9 mouse cellular contexts compared by ENCODE assay signal in genomic region chr13:34272275-34273054, GRCm38 (mm10).
DNase-seq lines count a peak whose midpoint lies in the region; ATAC-seq and TF ChIP-seq lines count a peak whose summit lies in the region.
"Had no signal": no experiment of that assay in that cellular context is flagged by ENCODE, and none has a peak within 500 bp of the region (broad histone marks: within the 10 kb centered on the region; RNA-seq: fewer than 3 reads in every experiment).

No protein-coding gene starts in this region.

- H3K4me3 ChIP-seq in forebrain, embryonic 11.5 days (ENCODE audit: low read depth, low read length): no peak overlapping the region
- H3K4me3 ChIP-seq in forebrain, embryonic 15.5 days: no peak overlapping the region
- H3K4me3 ChIP-seq in embryonic facial prominence, embryonic 15.5 days (replicated peaks): no peak overlapping the region
- no peak overlapping the region for H3K4me3 ChIP-seq in liver, embryonic 14.5 days (ENCODE audit: insufficient read depth in 1 of 2, low read depth in 2 of 2, low read length in 2 of 2)
- no peak overlapping the region for H3K4me3 ChIP-seq in heart, embryonic 11.5 days (ENCODE audit: low read depth, low read length)

- H3K4me1 ChIP-seq in forebrain, embryonic 11.5 days (replicated peaks; ENCODE audit: control insufficient read depth, insufficient read depth, low read length): peaks cover 5% of the 10 kb centered on the region
- peaks cover 31% of the 10 kb centered on the region for H3K4me1 ChIP-seq in forebrain, embryonic 15.5 days
- H3K4me1 ChIP-seq in embryonic facial prominence, embryonic 15.5 days: peaks cover 11% of the 10 kb centered on the region
- H3K4me1 ChIP-seq in liver, embryonic 14.5 days (replicated peaks; ENCODE audit: control insufficient read depth in 2 of 2, insufficient read depth in 2 of 2, low read length in 1 of 2): peaks cover 53 to 55% of the 10 kb centered on the region in 2 experiments
- H3K4me1 ChIP-seq in heart, embryonic 11.5 days (ENCODE audit: control insufficient read depth, insufficient read depth, low read length): peaks cover 3% of the 10 kb centered on the region; the same call in 1 of the 2 replicates

- no peak for TF ChIP-seq CTCF in liver, embryonic 14.5 days (IDR thresholded peaks at IDR 0.05; ENCODE audit: low read depth)

- H3K36me3 ChIP-seq in forebrain, embryonic 11.5 days (ENCODE audit: control insufficient read depth, insufficient read depth, low read length): no peaks in the 10 kb centered on the region
- H3K36me3 ChIP-seq in forebrain, embryonic 15.5 days: no peaks in the 10 kb centered on the region
- H3K36me3 ChIP-seq in embryonic facial prominence, embryonic 15.5 days: no peaks in the 10 kb centered on the region; the same call in 1 of the 2 replicates
- peaks cover 45% of the 10 kb centered on the region for H3K36me3 ChIP-seq in liver, embryonic 14.5 days (replicated peaks; ENCODE audit: control insufficient read depth, insufficient read depth, low read depth)
- H3K36me3 ChIP-seq in heart, embryonic 11.5 days (ENCODE audit: control insufficient read depth, insufficient read depth, low read length): no peaks in the 10 kb centered on the region

- no peak overlapping the region for H3K9ac ChIP-seq in forebrain, embryonic 11.5 days (ENCODE audit: low read length)
- no peak overlapping the region for H3K9ac ChIP-seq in forebrain, embryonic 15.5 days (replicated peaks)
- H3K9ac ChIP-seq in embryonic facial prominence, embryonic 15.5 days: no peak overlapping the region
- no peak overlapping the region for H3K9ac ChIP-seq in liver, embryonic 14.5 days (replicated peaks)
- H3K9ac ChIP-seq in heart, embryonic 11.5 days (ENCODE audit: low read depth, low read length): no peak overlapping the region

- no peaks in the 10 kb centered on the region for H3K27me3 ChIP-seq in forebrain, embryonic 11.5 days (ENCODE audit: control insufficient read depth, insufficient read depth, low read length)
- H3K27me3 ChIP-seq in forebrain, embryonic 15.5 days: no peaks in the 10 kb centered on the region
- H3K27me3 ChIP-seq in embryonic facial prominence, embryonic 15.5 days: no peaks in the 10 kb centered on the region
- no peaks in the 10 kb centered on the region for H3K27me3 ChIP-seq in liver, embryonic 14.5 days (ENCODE audit: control insufficient read depth, insufficient read depth, low read length)
- no peaks in the 10 kb centered on the region for H3K27me3 ChIP-seq in heart, embryonic 11.5 days (ENCODE audit: control insufficient read depth, insufficient read depth, low read length)

- DNase-seq in forebrain, embryonic 11.5 days (ENCODE audit: low spot score): no peak
- peak; percentile 9 for DNase-seq in 3134 (ENCODE audit: extremely low read depth, insufficient read length, low spot score)
- DNase-seq in liver, embryonic 14.5 days (ENCODE audit: low read depth in 3 of 3, low spot score in 3 of 3): no peak
- DNase-seq in right cerebral cortex, adult 18-20 months: no peak
- DNase-seq in heart, postnatal 4 days: no peak
- DNase-seq: layer of hippocampus, adult 9-11 months had no signal

- peak; percentile 42; the same call in 1 of the 2 replicates for ATAC-seq in forebrain, embryonic 11.5 days (replicated peaks; ENCODE audit: low FRiP score)
- ATAC-seq in forebrain, embryonic 15.5 days (replicated peaks): no peak
- no peak for ATAC-seq in embryonic facial prominence, embryonic 15.5 days (ENCODE audit: insufficient number of reproducible peaks, low FRiP score, low TSS enrichment, low read depth)
- no peak for ATAC-seq in liver, embryonic 14.5 days (ENCODE audit: insufficient read depth)
- ATAC-seq in heart, embryonic 11.5 days (replicated peaks; ENCODE audit: insufficient number of reproducible peaks, low FRiP score, low TSS enrichment): no peak

- TF ChIP-seq EP300 in liver, embryonic 14.5 days (IDR thresholded peaks at IDR 0.05; ENCODE audit: low read depth): no peak

- H3K4me2 ChIP-seq in forebrain, embryonic 11.5 days (ENCODE audit: low read depth, low read length, severe bottlenecking): no peak overlapping the region
- H3K4me2 ChIP-seq in forebrain, embryonic 15.5 days (replicated peaks): no peak overlapping the region
- H3K4me2 ChIP-seq in embryonic facial prominence, embryonic 15.5 days (replicated peaks): no peak overlapping the region; the same call in 1 of the 2 replicates
- peak overlapping the region; percentile 65; the same call in 1 of the 2 replicates for H3K4me2 ChIP-seq in liver, embryonic 14.5 days (ENCODE audit: low read depth)
- H3K4me2 ChIP-seq in heart, embryonic 11.5 days: no peak overlapping the region

- 23% methylated on average over 8 of the region's 8 CpGs for WGBS in forebrain, embryonic 11.5 days
- WGBS in forebrain, embryonic 15.5 days: 20% methylated on average over 8 of the region's 8 CpGs
- WGBS in embryonic facial prominence, embryonic 15.5 days: 2% methylated on average over 8 of the region's 8 CpGs
- WGBS in liver, embryonic 14.5 days (ENCODE audit: insufficient replicate concordance): 78% methylated on average over 8 of the region's 8 CpGs
- WGBS in heart, embryonic 11.5 days (ENCODE audit: insufficient replicate concordance): 33% methylated on average over 8 of the region's 8 CpGs

- no peaks in the 10 kb centered on the region for H3K9me3 ChIP-seq in forebrain, embryonic 11.5 days (ENCODE audit: control insufficient read depth, low read length)
- no peaks in the 10 kb centered on the region for H3K9me3 ChIP-seq in forebrain, embryonic 15.5 days
- no peaks in the 10 kb centered on the region for H3K9me3 ChIP-seq in embryonic facial prominence, embryonic 15.5 days (replicated peaks)
- no peaks in the 10 kb centered on the region for H3K9me3 ChIP-seq in liver, embryonic 14.5 days (ENCODE audit: control insufficient read depth, low read length)
- no peaks in the 10 kb centered on the region for H3K9me3 ChIP-seq in heart, embryonic 11.5 days (replicated peaks; ENCODE audit: control insufficient read depth, low read length)

- H3K27ac ChIP-seq in forebrain, embryonic 11.5 days (ENCODE audit: low read depth, low read length): no peak overlapping the region
- H3K27ac ChIP-seq in forebrain, embryonic 15.5 days (replicated peaks): no peak overlapping the region
- 0 out of 2 replicates have a peak overlapping the region, but pooled peaks have one; percentile 28 for H3K27ac ChIP-seq in embryonic facial prominence, embryonic 15.5 days (replicated peaks)
- H3K27ac ChIP-seq in liver, embryonic 14.5 days: peak overlapping the region; percentile 79
- H3K27ac ChIP-seq in heart, embryonic 11.5 days (ENCODE audit: low read depth, low read length): no peak overlapping the region

Comparison
In these comparisons a context has a peak if more than half of its experiments do, and no peak if none do; other contexts are left out.
1. H3K27ac ChIP-seq: peak in embryonic facial prominence, embryonic 15.5 days (single experiment) and liver, embryonic 14.5 days (single experiment); none in forebrain, embryonic 11.5 days (single experiment), forebrain, embryonic 15.5 days (single experiment) and heart, embryonic 11.5 days (single experiment).